In the genomic region with DNA sequence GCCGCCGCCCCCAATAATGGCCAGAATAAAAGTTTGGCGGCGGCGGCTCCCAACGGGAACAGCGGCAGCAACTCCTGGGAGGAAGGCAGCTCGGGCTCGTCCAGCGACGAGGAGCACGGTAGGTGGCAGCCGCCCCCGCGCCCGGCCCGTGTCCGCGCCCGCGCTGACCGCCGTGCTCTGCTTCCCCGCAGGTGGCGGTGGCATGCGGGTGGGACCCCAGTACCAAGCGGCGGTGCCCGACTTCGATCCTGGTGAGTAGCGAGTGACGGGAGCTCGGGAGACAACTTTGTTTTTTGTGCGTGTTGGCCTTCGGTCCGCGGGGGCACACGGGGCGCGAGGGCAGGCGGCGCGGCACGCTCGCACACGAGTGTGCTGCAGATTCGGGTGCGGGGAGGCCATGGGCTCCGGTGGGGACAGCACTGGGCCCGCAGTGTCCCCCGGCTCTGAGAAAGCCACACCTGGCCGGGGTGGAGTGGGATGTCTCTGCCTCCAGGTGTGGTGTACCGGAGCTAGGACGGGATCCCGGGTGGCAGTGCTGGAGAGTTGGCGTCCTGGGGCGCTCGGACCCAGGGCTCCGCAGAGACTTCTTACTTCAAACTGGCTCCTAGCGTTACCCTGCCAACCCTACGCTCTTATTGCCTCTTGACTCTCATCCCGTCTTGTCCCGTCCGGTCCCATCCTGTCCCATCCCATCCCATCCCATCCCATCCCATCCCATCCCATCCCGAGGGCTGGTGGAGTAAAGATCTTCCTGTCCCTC, we compare ENCODE assay signal across 8 mouse cellular contexts. TPM values are rescaled to one million over a fixed set of nuclear protein-coding genes. Genes with fewer than 3 reads are reported as not detected.
A peak's percentile ranks its signal among the peaks of the same experiment; 100 is the strongest.
DNase-seq lines count a peak whose midpoint lies in the region; ATAC-seq and TF ChIP-seq lines count a peak whose summit lies in the region.

No protein-coding gene starts in this region.

- no peak for TF ChIP-seq EP300 in liver, postnatal 0 days (IDR thresholded peaks at IDR 0.05; ENCODE audit: low read depth)

- peaks cover 32% of the 10 kb centered on the region for H3K4me1 ChIP-seq in heart, embryonic 10.5 days
- peaks cover 28% of the 10 kb centered on the region for H3K4me1 ChIP-seq in kidney, embryonic 14.5 days (ENCODE audit: control insufficient read depth, insufficient read depth, low read length)
- H3K4me1 ChIP-seq in liver, postnatal 0 days (ENCODE audit: insufficient read depth): peaks cover 36% of the 10 kb centered on the region
- H3K4me1 ChIP-seq in olfactory bulb, adult 2 months (ENCODE audit: control insufficient read depth, insufficient read depth, low read length): peaks cover 6% of the 10 kb centered on the region
- H3K4me1 ChIP-seq in thymus, adult 2 months (replicated peaks; ENCODE audit: control insufficient read depth, insufficient read depth, low read length): peaks cover 14% of the 10 kb centered on the region

- no peak for TF ChIP-seq CTCF in layer of hippocampus, adult 2 months (conservative IDR thresholded peaks at IDR 0.05)
- TF ChIP-seq CTCF in liver, postnatal 0 days (IDR thresholded peaks at IDR 0.05; ENCODE audit: low read depth): no peak
- TF ChIP-seq CTCF in olfactory bulb, adult 2 months (IDR thresholded peaks at IDR 0.05; ENCODE audit: insufficient read depth, low read depth, low read length): no peak
- no peak for TF ChIP-seq CTCF in thymus, adult 2 months (IDR thresholded peaks at IDR 0.05; ENCODE audit: borderline replicate concordance, control insufficient read depth, extremely low read depth, insufficient read depth, low read length, poor library complexity)

- peak overlapping the region; percentile 92 for H3K4me2 ChIP-seq in kidney, embryonic 14.5 days (replicated peaks; ENCODE audit: low read depth, low read length)
- peak overlapping the region; percentile 98 for H3K4me2 ChIP-seq in liver, postnatal 0 days (ENCODE audit: low read depth, low read length)

- H3K36me3 ChIP-seq in heart, embryonic 10.5 days: peaks cover 20% of the 10 kb centered on the region
- peaks cover 10% of the 10 kb centered on the region; the same call in 1 of the 2 replicates for H3K36me3 ChIP-seq in kidney, embryonic 14.5 days (ENCODE audit: control insufficient read depth, insufficient read depth, low read length)
- H3K36me3 ChIP-seq in liver, postnatal 0 days (replicated peaks; ENCODE audit: insufficient read depth, low read length): peaks cover 7% of the 10 kb centered on the region
- H3K36me3 ChIP-seq in thymus, adult 2 months (ENCODE audit: control insufficient read depth, insufficient read depth, low read length): no peaks in the 10 kb centered on the region

- TF ChIP-seq POLR2A in olfactory bulb, adult 2 months (IDR thresholded peaks at IDR 0.05; ENCODE audit: insufficient read depth, low read depth, low read length): no peak
- TF ChIP-seq POLR2A in thymus, adult 2 months (IDR thresholded peaks at IDR 0.05; ENCODE audit: control insufficient read depth, extremely low read depth, insufficient read depth, low read length, poor library complexity): no peak

- H3K27ac ChIP-seq in layer of hippocampus, adult 2 months: peak overlapping the region; percentile 81
- peak overlapping the region; percentile 100 for H3K27ac ChIP-seq in heart, embryonic 10.5 days
- H3K27ac ChIP-seq in kidney, embryonic 14.5 days (ENCODE audit: low read depth, low read length): peak overlapping the region; percentile 91
- peak overlapping the region; percentile 97 for H3K27ac ChIP-seq in liver, postnatal 0 days (ENCODE audit: low read depth)
- no peak overlapping the region for H3K27ac ChIP-seq in olfactory bulb, adult 2 months (ENCODE audit: insufficient read depth, low read depth, low read length)
- H3K27ac ChIP-seq in thymus, adult 2 months (ENCODE audit: control insufficient read depth, insufficient read depth, low read length): no peak overlapping the region

- no peaks in the 10 kb centered on the region for H3K27me3 ChIP-seq in heart, embryonic 10.5 days (ENCODE audit: insufficient read depth, poor library complexity, severe bottlenecking)
- no peaks in the 10 kb centered on the region for H3K27me3 ChIP-seq in kidney, embryonic 14.5 days (ENCODE audit: control insufficient read depth, insufficient read depth, low read length)
- H3K27me3 ChIP-seq in liver, postnatal 0 days (ENCODE audit: insufficient read depth, low read length): no peaks in the 10 kb centered on the region
- no peaks in the 10 kb centered on the region for H3K27me3 ChIP-seq in thymus, adult 2 months (ENCODE audit: control insufficient read depth, insufficient read depth, low read length)

- no peak for ATAC-seq in kidney, embryonic 14.5 days (ENCODE audit: low FRiP score, low TSS enrichment)
- ATAC-seq in liver, postnatal 0 days: no peak

- H3K4me3 ChIP-seq in layer of hippocampus, adult 2 months: peak overlapping the region; percentile 96
- H3K4me3 ChIP-seq in heart, embryonic 10.5 days: peak overlapping the region; percentile 99
- peak overlapping the region; percentile 98 for H3K4me3 ChIP-seq in kidney, embryonic 14.5 days (ENCODE audit: low read length)
- peak overlapping the region; percentile 91 for H3K4me3 ChIP-seq in liver, postnatal 0 days (ENCODE audit: low read depth, low read length)
- peak overlapping the region; percentile 85 for H3K4me3 ChIP-seq in olfactory bulb, adult 2 months (ENCODE audit: insufficient read depth, low read depth, low read length)
- peak overlapping the region; percentile 85 for H3K4me3 ChIP-seq in thymus, adult 2 months (ENCODE audit: control insufficient read depth, insufficient read depth, low read length)

- H3K9me3 ChIP-seq in heart, embryonic 10.5 days: no peaks in the 10 kb centered on the region
- no peaks in the 10 kb centered on the region for H3K9me3 ChIP-seq in kidney, embryonic 14.5 days (ENCODE audit: control insufficient read depth, low read length)
- H3K9me3 ChIP-seq in liver, postnatal 0 days (ENCODE audit: low read length): no peaks in the 10 kb centered on the region

- DNase-seq in layer of hippocampus, adult 2 months (ENCODE audit: low spot score in 2 of 2): no peak
- no peak for DNase-seq in layer of hippocampus, adult 8-10 months (ENCODE audit: low spot score in 2 of 2)
- DNase-seq in embryo, embryonic 10.5 days (ENCODE audit: low spot score): peak; percentile 56
- DNase-seq in heart, embryonic 10.5 days (ENCODE audit: low spot score): no peak
- DNase-seq in liver, postnatal 0 days: peak; percentile 55
- peak; percentile 40 for DNase-seq in thymus, adult 2 months

- WGBS in heart, embryonic 10.5 days: under 1% methylated on average over 63 of the region's 65 CpGs
- under 1% methylated on average over 60 of the region's 65 CpGs for WGBS in kidney, embryonic 14.5 days
- 1% methylated on average over 52 of the region's 65 CpGs for WGBS in liver, postnatal 0 days (ENCODE audit: insufficient replicate concordance)
- under 1% methylated on average over 65 of the region's 65 CpGs for WGBS in olfactory bulb, adult 2 months
- under 1% methylated on average over 65 of the region's 65 CpGs for WGBS in thymus, adult 2 months

- H3K9ac ChIP-seq in kidney, embryonic 14.5 days (ENCODE audit: low read depth, low read length): peak overlapping the region; percentile 98
- H3K9ac ChIP-seq in liver, postnatal 0 days (replicated peaks): peak overlapping the region; percentile 95

RNA-seq across cellular contexts. Expression of a gene that starts 0.8 kb away (rescaled TPM):
- 10 to 100 TPM; 15.6 to 19.3 TPM for total RNA-seq in layer of hippocampus, adult 2 months (2021)
- total RNA-seq in layer of hippocampus, adult 8-10 months (2022): 10 to 100 TPM; 14.9 to 19.8 (median 17.1) TPM
- 6.5 and 9.2 TPM in 2 replicates for polyA plus RNA-seq in heart, embryonic 10.5 days (2016; fragmentation: Nextera tagmentation; extraction: Ambion mirVana)
- polyA plus RNA-seq in kidney, embryonic 14.5 days (2014; fragmentation: Nextera tagmentation; extraction: Ambion mirVana): 15.9 and 17.4 TPM in 2 replicates
- polyA plus RNA-seq in liver, postnatal 0 days (2015; fragmentation: Nextera tagmentation; extraction: Ambion mirVana): 3.6 and 4.8 TPM in 2 replicates
- polyA plus RNA-seq in olfactory bulb, adult 2 months (2012; ENCODE audit: insufficient read depth, insufficient read length, low replicate concordance, missing spikeins): not detected in 2 replicates
- polyA plus RNA-seq in thymus, adult 2 months (2012; rRNA removed): 21.9 and 24.4 TPM in 2 replicates

Comparison
In these comparisons a context has a peak if more than half of its experiments do, and no peak if none do; other contexts are left out.
1. DNase-seq: peak in embryo, embryonic 10.5 days (single experiment), liver, postnatal 0 days (single experiment) and thymus, adult 2 months (single experiment); none in layer of hippocampus, adult 2 months (0 of 2), layer of hippocampus, adult 8-10 months (0 of 2) and heart, embryonic 10.5 days (single experiment).
2. H3K27ac ChIP-seq: peak in layer of hippocampus, adult 2 months (single experiment), heart, embryonic 10.5 days (single experiment), kidney, embryonic 14.5 days (single experiment) and liver, postnatal 0 days (single experiment); none in olfactory bulb, adult 2 months (single experiment) and thymus, adult 2 months (single experiment).
3. Peak in every context shown above with its lines, with median percentiles within 50 percentile points of each other: H3K4me3 ChIP-seq.